Comparison of ENCODE assay signal across 8 mouse cellular contexts in the genomic region with DNA sequence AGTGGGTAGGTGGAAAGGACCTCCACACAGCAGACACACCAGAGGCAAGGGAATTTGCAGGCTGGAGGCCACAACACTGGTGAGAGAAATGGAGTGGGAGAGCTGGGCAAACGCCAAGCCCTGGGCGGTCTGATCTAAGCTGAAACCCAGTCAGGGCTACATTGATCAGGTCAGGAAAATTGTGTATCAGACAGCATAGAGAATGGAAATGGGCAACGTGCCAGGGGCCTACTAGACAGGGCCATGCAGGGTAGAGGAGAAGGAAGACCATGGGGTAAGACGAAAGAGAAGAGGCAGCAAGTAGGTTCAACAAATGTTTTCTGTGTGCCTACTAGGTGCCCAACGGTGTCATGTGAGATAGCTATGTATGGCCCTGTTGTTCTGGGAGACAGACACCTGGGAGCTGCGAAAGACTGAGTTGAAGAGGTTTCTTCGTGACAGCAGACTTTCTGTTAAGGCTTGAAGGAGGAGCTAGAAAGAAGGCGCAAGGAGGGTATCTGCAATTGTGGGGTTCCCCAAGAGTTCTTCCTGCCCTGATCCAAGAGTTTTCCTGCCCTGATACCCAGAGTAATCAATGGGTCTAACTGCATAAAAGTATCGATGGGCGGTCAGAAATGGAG. TPM values are rescaled to one million over a fixed set of nuclear protein-coding genes. Genes with fewer than 3 reads are reported as not detected.
DNase-seq lines count a peak whose midpoint lies in the region; ATAC-seq and TF ChIP-seq lines count a peak whose summit lies in the region.

No protein-coding gene starts in this region.

- peak overlapping the region; percentile 94 for H3K4me3 ChIP-seq in ES-Bruce4 (ENCODE audit: low read depth, low read length)
- H3K4me3 ChIP-seq in embryonic fibroblast, embryonic 13.5 days (ENCODE audit: insufficient read depth, low read length) = peak overlapping the region; percentile 16; the same call in 1 of the 2 replicates
- H3K4me3 ChIP-seq in intestine, embryonic 15.5 days (replicated peaks) = peak overlapping the region; percentile 79
- H3K4me3 ChIP-seq in liver, postnatal 0 days (ENCODE audit: low read depth, low read length) = peak overlapping the region; percentile 66
- peak overlapping the region; percentile 59 for H3K4me3 ChIP-seq in stomach, postnatal 0 days (ENCODE audit: low read depth, low read length)

- H3K27ac ChIP-seq in ES-Bruce4 (ENCODE audit: insufficient read depth, low read length) = no peak overlapping the region
- no peak overlapping the region for H3K27ac ChIP-seq in embryonic fibroblast, embryonic 13.5 days (ENCODE audit: insufficient read depth, low read length)
- H3K27ac ChIP-seq in intestine, embryonic 15.5 days = peak overlapping the region; percentile 86; the same call in 1 of the 2 replicates
- H3K27ac ChIP-seq in liver, postnatal 0 days (ENCODE audit: low read depth) = peak overlapping the region; percentile 83; the same call in 1 of the 2 replicates
- peak overlapping the region; percentile 9; the same call in 1 of the 2 replicates for H3K27ac ChIP-seq in stomach, postnatal 0 days (replicated peaks)

- no peaks in the 10 kb centered on the region for H3K36me3 ChIP-seq in ES-Bruce4 (ENCODE audit: control insufficient read depth, insufficient read depth, low read length, poor library complexity, severe bottlenecking)
- H3K36me3 ChIP-seq in intestine, embryonic 15.5 days = no peaks in the 10 kb centered on the region
- no peaks in the 10 kb centered on the region for H3K36me3 ChIP-seq in liver, postnatal 0 days (replicated peaks; ENCODE audit: insufficient read depth, low read length)
- H3K36me3 ChIP-seq in stomach, postnatal 0 days (ENCODE audit: control insufficient read depth, insufficient read depth, low read length) = no peaks in the 10 kb centered on the region

- ATAC-seq in intestine, embryonic 15.5 days = peak; percentile 14; the same call in 1 of the 2 replicates
- peak; percentile 16; the same call in 1 of the 2 replicates for ATAC-seq in liver, postnatal 0 days
- no peak for ATAC-seq in stomach, postnatal 0 days (ENCODE audit: low FRiP score, low TSS enrichment)

- TF ChIP-seq POLR2A in ES-Bruce4 (IDR thresholded peaks at IDR 0.05; ENCODE audit: insufficient read depth, low read length) = no peak
- no peak for TF ChIP-seq POLR2A in embryonic fibroblast, embryonic 13.5 days (IDR thresholded peaks at IDR 0.05; ENCODE audit: low read depth, low read length)

- H3K9ac ChIP-seq in ES-Bruce4 (ENCODE audit: low read depth, poor library complexity, severe bottlenecking) = peak overlapping the region; percentile 88
- H3K9ac ChIP-seq in intestine, embryonic 15.5 days = peak overlapping the region; percentile 82
- peak overlapping the region; percentile 73; the same call in 1 of the 2 replicates for H3K9ac ChIP-seq in liver, postnatal 0 days (replicated peaks)
- H3K9ac ChIP-seq in stomach, postnatal 0 days (ENCODE audit: low read length) = peak overlapping the region; percentile 70

- no peaks in the 10 kb centered on the region for H3K27me3 ChIP-seq in ES-Bruce4 (ENCODE audit: control insufficient read depth, insufficient read depth, low read length, poor library complexity, severe bottlenecking)
- no peaks in the 10 kb centered on the region for H3K27me3 ChIP-seq in intestine, embryonic 15.5 days (replicated peaks)
- H3K27me3 ChIP-seq in liver, postnatal 0 days (ENCODE audit: insufficient read depth, low read length) = no peaks in the 10 kb centered on the region
- no peaks in the 10 kb centered on the region for H3K27me3 ChIP-seq in stomach, postnatal 0 days (ENCODE audit: control insufficient read depth, insufficient read depth, low read length)

- WGBS in intestine, embryonic 15.5 days = 44% methylated on average over 10 of the region's 10 CpGs
- WGBS in liver, postnatal 0 days (ENCODE audit: insufficient replicate concordance) = 38% methylated on average over 10 of the region's 10 CpGs
- WGBS in stomach, postnatal 0 days = 29% methylated on average over 10 of the region's 10 CpGs

- no peaks in the 10 kb centered on the region for H3K4me1 ChIP-seq in ES-Bruce4 (ENCODE audit: control insufficient read depth, insufficient read depth, low read length)
- 0 out of 2 replicates have a peak, but pooled peaks cover 2% of the 10 kb centered on the region for H3K4me1 ChIP-seq in embryonic fibroblast, embryonic 13.5 days (ENCODE audit: control insufficient read depth, insufficient read depth, low read length)
- H3K4me1 ChIP-seq in intestine, embryonic 15.5 days (replicated peaks) = peaks cover 34% of the 10 kb centered on the region
- peaks cover 13% of the 10 kb centered on the region for H3K4me1 ChIP-seq in liver, postnatal 0 days (ENCODE audit: insufficient read depth)
- 0 out of 2 replicates have a peak, but pooled peaks cover 2% of the 10 kb centered on the region for H3K4me1 ChIP-seq in stomach, postnatal 0 days (replicated peaks; ENCODE audit: control insufficient read depth, insufficient read depth)

- TF ChIP-seq EP300 in ES-Bruce4 (IDR thresholded peaks at IDR 0.05; ENCODE audit: insufficient read depth, low read depth, low read length) = no peak
- no peak for TF ChIP-seq EP300 in liver, postnatal 0 days (IDR thresholded peaks at IDR 0.05; ENCODE audit: low read depth)
- no peak for TF ChIP-seq EP300 in stomach, postnatal 0 days (optimal IDR thresholded peaks at IDR 0.05)

- H3K9me3 ChIP-seq in ES-Bruce4 (replicated peaks; ENCODE audit: control insufficient read depth, insufficient read depth, low read length, poor library complexity, severe bottlenecking) = no peaks in the 10 kb centered on the region
- H3K9me3 ChIP-seq in intestine, embryonic 15.5 days = no peaks in the 10 kb centered on the region
- no peaks in the 10 kb centered on the region for H3K9me3 ChIP-seq in liver, postnatal 0 days (ENCODE audit: low read length)
- no peaks in the 10 kb centered on the region for H3K9me3 ChIP-seq in stomach, postnatal 0 days (ENCODE audit: control insufficient read depth, low read length)

- peak; percentile 76 for DNase-seq in cerebellum, adult 11-12 months
- no peak for DNase-seq in cerebellum, adult 8-10 months
- DNase-seq in liver, postnatal 0 days = peak; percentile 57
- no peak for DNase-seq in stomach, postnatal 0 days (ENCODE audit: low spot score)
- no peak for DNase-seq in gastrocnemius, postnatal 4 days (ENCODE audit: low spot score in 2 of 2)

- no peak for TF ChIP-seq CTCF in ES-Bruce4 (IDR thresholded peaks at IDR 0.05; ENCODE audit: low read depth, low read length)
- no peak for TF ChIP-seq CTCF in embryonic fibroblast, embryonic 13.5 days (IDR thresholded peaks at IDR 0.05; ENCODE audit: borderline replicate concordance, insufficient read depth, low read length)
- TF ChIP-seq CTCF in liver, postnatal 0 days (IDR thresholded peaks at IDR 0.05; ENCODE audit: low read depth) = no peak
- no peak for TF ChIP-seq CTCF in stomach, postnatal 0 days (IDR thresholded peaks at IDR 0.05; ENCODE audit: low read depth)

- peak overlapping the region; percentile 79 for H3K4me2 ChIP-seq in intestine, embryonic 15.5 days (replicated peaks)
- peak overlapping the region; percentile 77 for H3K4me2 ChIP-seq in liver, postnatal 0 days (ENCODE audit: low read depth, low read length)
- H3K4me2 ChIP-seq in stomach, postnatal 0 days (replicated peaks; ENCODE audit: low read depth) = peak overlapping the region; percentile 67

RNA-seq across cellular contexts. Expression of a gene that starts 0.7 kb away (rescaled TPM):
- 47.5 and 48.8 TPM in 2 replicates for polyA plus RNA-seq in ES-Bruce4 (2011; ENCODE audit: insufficient read depth, insufficient read length, low read depth, missing spikeins)
- polyA plus RNA-seq in embryonic fibroblast, embryonic 13.5 days (2011; ENCODE audit: insufficient read length, low read depth, missing spikeins) = 6.4 and 8.4 TPM in 2 replicates
- 91.3 and 94.7 TPM in 2 replicates for polyA plus RNA-seq in intestine, embryonic 15.5 days (2015; fragmentation: Nextera tagmentation; extraction: Ambion mirVana)
- polyA plus RNA-seq in liver, postnatal 0 days (2015; fragmentation: Nextera tagmentation; extraction: Ambion mirVana) = 30.0 and 30.6 TPM in 2 replicates
- 78.6 and 82.7 TPM in 2 replicates for polyA plus RNA-seq in stomach, postnatal 0 days (2015; fragmentation: Nextera tagmentation; extraction: Ambion mirVana)
- 10 to 100 TPM; 23.7 to 27.2 TPM for total RNA-seq in gastrocnemius, postnatal 4 days (2021)

RNA-seq across cellular contexts. Expression of a gene that starts 11.7 kb away (rescaled TPM):
- polyA plus RNA-seq in ES-Bruce4 (2011; ENCODE audit: insufficient read depth, insufficient read length, low read depth, missing spikeins) = 47.6 and 50.9 TPM in 2 replicates
- 0.25 TPM in 1 of 2 replicates, not detected in the other for polyA plus RNA-seq in embryonic fibroblast, embryonic 13.5 days (2011; ENCODE audit: insufficient read length, low read depth, missing spikeins)
- polyA plus RNA-seq in intestine, embryonic 15.5 days (2015; fragmentation: Nextera tagmentation; extraction: Ambion mirVana) = 3.7 and 4.1 TPM in 2 replicates
- 0.14 and 0.22 TPM in 2 replicates for polyA plus RNA-seq in liver, postnatal 0 days (2015; fragmentation: Nextera tagmentation; extraction: Ambion mirVana)
- 3.2 and 4.5 TPM in 2 replicates for polyA plus RNA-seq in stomach, postnatal 0 days (2015; fragmentation: Nextera tagmentation; extraction: Ambion mirVana)
- total RNA-seq in gastrocnemius, postnatal 4 days (2021) = 10 to 100 TPM; 60.4 to 60.8 TPM

RNA-seq across cellular contexts. Expression of a gene that starts 35.0 kb away (rescaled TPM):
- polyA plus RNA-seq in ES-Bruce4 (2011; ENCODE audit: insufficient read depth, insufficient read length, low read depth, missing spikeins) = 10.4 and 11.0 TPM in 2 replicates
- 7.9 and 9.0 TPM in 2 replicates for polyA plus RNA-seq in embryonic fibroblast, embryonic 13.5 days (2011; ENCODE audit: insufficient read length, low read depth, missing spikeins)
- 19.5 and 22.4 TPM in 2 replicates for polyA plus RNA-seq in intestine, embryonic 15.5 days (2015; fragmentation: Nextera tagmentation; extraction: Ambion mirVana)
- 4.1 and 4.7 TPM in 2 replicates for polyA plus RNA-seq in liver, postnatal 0 days (2015; fragmentation: Nextera tagmentation; extraction: Ambion mirVana)
- polyA plus RNA-seq in stomach, postnatal 0 days (2015; fragmentation: Nextera tagmentation; extraction: Ambion mirVana) = 17.1 and 19.7 TPM in 2 replicates
- 10 to 100 TPM; 18.4 to 19.4 TPM for total RNA-seq in gastrocnemius, postnatal 4 days (2021)

RNA-seq across cellular contexts. Expression of a gene that starts 59.2 kb away (rescaled TPM):
- polyA plus RNA-seq in ES-Bruce4 (2011; ENCODE audit: insufficient read depth, insufficient read length, low read depth, missing spikeins) = 24.5 and 24.7 TPM in 2 replicates
- 25.3 and 37.2 TPM in 2 replicates for polyA plus RNA-seq in embryonic fibroblast, embryonic 13.5 days (2011; ENCODE audit: insufficient read length, low read depth, missing spikeins)
- 45.8 and 49.8 TPM in 2 replicates for polyA plus RNA-seq in intestine, embryonic 15.5 days (2015; fragmentation: Nextera tagmentation; extraction: Ambion mirVana)
- polyA plus RNA-seq in liver, postnatal 0 days (2015; fragmentation: Nextera tagmentation; extraction: Ambion mirVana) = 17.0 and 18.4 TPM in 2 replicates
- 22.3 and 27.6 TPM in 2 replicates for polyA plus RNA-seq in stomach, postnatal 0 days (2015; fragmentation: Nextera tagmentation; extraction: Ambion mirVana)
- 10 to 100 TPM; 44.2 to 52.2 TPM for total RNA-seq in gastrocnemius, postnatal 4 days (2021)

Comparison
In these comparisons a context has a peak if more than half of its experiments do, and no peak if none do; other contexts are left out.
1. DNase-seq: peak in cerebellum, adult 11-12 months (single experiment) and liver, postnatal 0 days (single experiment); none in cerebellum, adult 8-10 months (single experiment), stomach, postnatal 0 days (single experiment) and gastrocnemius, postnatal 4 days (0 of 2).
2. H3K27ac ChIP-seq: peak in intestine, embryonic 15.5 days (single experiment), liver, postnatal 0 days (single experiment) and stomach, postnatal 0 days (single experiment); none in ES-Bruce4 (single experiment) and embryonic fibroblast, embryonic 13.5 days (single experiment).
3. H3K4me3 ChIP-seq: peak in every context shown above with its lines; median percentile 94 in ES-Bruce4; 79 in intestine, embryonic 15.5 days; 66 in liver, postnatal 0 days; 59 in stomach, postnatal 0 days; 16 in embryonic fibroblast, embryonic 13.5 days.
4. Peak in every context shown above with its lines, with median percentiles within 50 percentile points of each other: H3K9ac ChIP-seq and H3K4me2 ChIP-seq.